Mouse (Mus musculus) lung, adult 2 months (tissue): ENCODE measurements around the gene Tha1. TPM values are rescaled to one million over a fixed set of nuclear protein-coding genes. Genes with fewer than 3 reads are reported as not detected.

ENCODE experiments used
- DNase-seq: peaks from one replicate; pipeline ENCODE4 v3.0.0; 2022
- H3K4me1 ChIP-seq: fragments of 200-500 bp; 2 replicates; pipeline ENCODE4 v1.6.1; 2011; ENCODE audit warnings: low read length; ENCODE audit not compliant: control insufficient read depth, insufficient read depth
- H3K4me3 ChIP-seq: fragments of 200-500 bp; replicated peaks from 2 replicates; pipeline ENCODE3; 2011; ENCODE audit warnings: low read depth, mild to moderate bottlenecking, control low read depth, low read length; ENCODE audit errors: extremely low read depth
- CTCF ChIP-seq: fragments of 200-500 bp; IDR thresholded peaks from 2 replicates; pipeline ENCODE4 v1.5.1; 2011; ENCODE audit warnings: mild to moderate bottlenecking, low read length, control low read depth; ENCODE audit not compliant: insufficient read depth
- POLR2A ChIP-seq: fragments of 200-500 bp; IDR thresholded peaks from 2 replicates; pipeline ENCODE4 v1.6.1; 2011; ENCODE audit warnings: low read depth, mild to moderate bottlenecking, control low read depth, low read length, borderline replicate concordance; ENCODE audit errors: extremely low read depth
- WGBS: fragments of 180-500 bp; shearing (Covaris S2); methylation state at CpG from one replicate; pipeline ENCODE4 v1.1.7; 2018; 5-methylcytosine and 5-hydroxymethylcytosine counted together
- polyA plus RNA-seq: library from polyadenylated mRNA; depleted of rRNA; stranded (reverse); fragments of >200 nt; gene quantifications from 2 replicates; pipeline ENCODE4 v1.2.3, GENCODE M21; 2012; rRNA removed

The Tha1 gene
- polyA plus RNA-seq, 1 experiment, result 11.7 TPM

DNA sequence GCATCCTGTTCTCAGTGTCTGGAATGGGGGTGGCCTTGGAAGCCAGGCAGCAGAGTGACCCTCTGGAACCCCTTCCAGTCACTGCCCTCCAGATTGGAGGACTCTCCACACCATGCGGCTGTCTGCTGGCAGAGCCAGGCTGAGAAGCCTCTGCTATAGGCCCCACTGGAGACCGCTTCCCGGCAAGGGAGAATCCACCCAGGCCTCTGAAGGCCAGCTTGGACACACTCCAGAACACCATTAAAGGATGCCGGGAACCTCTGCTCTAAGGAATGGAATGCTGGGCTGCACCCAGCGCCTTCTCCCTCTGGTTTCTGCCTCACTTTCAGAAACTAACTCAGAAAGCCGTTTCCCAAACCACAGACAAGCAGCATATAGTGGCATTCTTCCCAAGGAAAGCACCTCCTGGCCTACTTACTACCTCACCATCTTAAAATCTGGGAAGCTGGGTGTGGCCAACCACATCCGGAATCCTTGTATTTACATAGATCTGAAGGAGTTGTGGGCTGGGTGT is 50.5 kb downstream of the Tha1 start:
- no peak for DNase-seq

DNA sequence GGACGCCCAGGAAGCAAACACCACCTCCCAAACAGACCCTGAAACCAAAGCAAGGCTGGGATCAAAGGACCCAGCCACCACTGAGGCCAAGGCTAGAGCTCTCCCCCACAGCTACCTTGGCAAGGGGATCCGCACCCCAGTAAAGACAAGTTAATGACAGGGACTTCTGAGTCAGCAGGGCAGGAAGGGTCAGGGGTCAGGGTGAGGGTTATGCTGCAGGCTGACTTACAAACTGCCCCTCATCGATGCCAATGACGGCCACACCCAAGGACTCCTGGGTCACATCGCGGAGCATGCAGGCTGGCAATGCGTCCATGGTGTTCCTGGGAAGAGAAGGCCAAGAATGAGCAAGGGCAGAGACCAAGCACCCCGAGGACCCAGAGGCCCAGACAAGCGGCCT is 51.4 kb downstream of the Tha1 start:
- TF ChIP-seq CTCF (no peak), POLR2A (no peak)
- Histone ChIP-seq H3K4me3 (no peak overlapping the region), H3K4me1 (peaks cover 20% of the 10 kb centered on the region)
- 84% methylated on average over 9 of the region's 9 CpGs for WGBS
- no peak for DNase-seq

More for the DNA sequence above, 50.5 kb downstream of the Tha1 start:
- TF ChIP-seq POLR2A (no peak), CTCF (no peak)
- no peak overlapping the region for H3K4me3 ChIP-seq
- peaks cover 21% of the 10 kb centered on the region for H3K4me1 ChIP-seq
- WGBS, result 16% methylated on average over 7 of the region's 7 CpGs

DNA sequence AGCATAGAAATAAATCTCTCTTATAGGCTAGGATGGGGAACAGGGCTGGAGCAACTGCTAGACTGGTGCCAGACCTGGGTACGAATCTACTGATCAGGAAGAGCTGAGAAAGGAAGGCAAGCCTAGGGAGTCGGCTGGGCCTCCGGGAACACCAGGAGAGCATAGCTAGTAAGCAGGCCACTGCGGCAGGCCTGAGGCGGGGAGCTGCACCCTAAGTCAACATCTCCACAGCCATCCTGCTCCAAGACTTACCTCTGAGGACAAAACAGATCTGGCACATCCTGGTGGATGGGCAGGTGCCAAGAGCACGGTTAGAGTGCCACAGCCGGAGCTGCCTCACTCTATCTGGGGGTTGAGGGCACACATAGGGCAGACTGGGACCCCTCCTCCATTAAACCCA is 53.1 kb downstream of the Tha1 start:
- Histone ChIP-seq H3K4me1 (peaks cover 18% of the 10 kb centered on the region), H3K4me3 (no peak overlapping the region)
- WGBS, result 76% methylated on average over 7 of the region's 7 CpGs
- TF ChIP-seq POLR2A, result no peak
- no peak for TF ChIP-seq CTCF
- no peak for DNase-seq

DNA sequence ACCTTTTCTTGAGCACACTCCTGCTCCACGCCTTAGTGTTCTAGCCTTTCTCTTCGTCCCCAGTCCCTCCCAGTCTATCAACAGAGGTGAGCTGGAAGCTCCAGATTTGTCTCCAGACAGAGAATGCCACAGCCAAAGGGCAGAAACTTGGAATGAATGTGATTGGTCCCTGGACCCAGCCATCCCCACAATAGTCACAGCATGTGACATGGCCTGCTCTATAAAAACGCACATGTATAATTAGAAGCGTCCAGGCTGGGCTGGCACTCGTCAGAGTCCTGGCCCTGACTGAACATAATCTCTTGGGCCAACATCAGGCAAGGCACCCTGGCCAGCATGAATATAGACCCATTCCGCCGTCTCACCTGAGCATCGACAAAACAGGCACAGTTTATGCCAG is 54.2 kb downstream of the Tha1 start:
- Histone ChIP-seq H3K4me3 (no peak overlapping the region), H3K4me1 (peaks cover 20% of the 10 kb centered on the region)
- TF ChIP-seq POLR2A, result 0 out of 2 replicates have a peak, but pooled peaks have one; percentile 11
- no peak for TF ChIP-seq CTCF
- whole genome bisulfite sequencing, result 74% methylated on average over 8 of the region's 8 CpGs
- DNase-seq, result no peak

Other genes with a start within 250 kb of the Tha1 start
- gene Tnrc6c, start 219.2 kb downstream of the Tha1 start, polyA plus RNA-seq, result 21.3 and 22.4 TPM in 2 replicates
- gene Tmc8, start 91.4 kb downstream of the Tha1 start, polyA plus RNA-seq, result 12.0 and 12.8 TPM in 2 replicates
- 55.7 and 56.0 TPM in 2 replicates for gene Tmc6, start 91.3 kb downstream of the Tha1 start, polyA plus RNA-seq
- 0.18 and 0.33 TPM in 2 replicates for gene 6030468B19Rik, start 75.8 kb downstream of the Tha1 start, polyA plus RNA-seq
- gene Gm20708, start 63.8 kb downstream of the Tha1 start, polyA plus RNA-seq, result 0.06 TPM in 1 of 2 replicates, not detected in the other
- 180 and 191 TPM in 2 replicates for gene Syngr2, start 63.8 kb downstream of the Tha1 start, polyA plus RNA-seq
- gene Afmid, start 47.6 kb downstream of the Tha1 start, polyA plus RNA-seq, result 4.3 and 6.0 TPM in 2 replicates
- gene Tk1, start 47.4 kb downstream of the Tha1 start, polyA plus RNA-seq, result 7.3 and 11.5 TPM in 2 replicates
- gene Birc5, start 24.2 kb downstream of the Tha1 start, polyA plus RNA-seq, result 1.4 and 2.5 TPM in 2 replicates
- gene Tmem235, start 12.7 kb downstream of the Tha1 start, polyA plus RNA-seq, result not detected in 2 replicates
- 32.1 and 40.6 TPM in 2 replicates for gene Socs3, start 96.6 kb upstream of the Tha1 start, polyA plus RNA-seq
- gene Pgs1, start 112.8 kb upstream of the Tha1 start, polyA plus RNA-seq, result 83.2 and 104 TPM in 2 replicates